Mouse (Mus musculus): ENCODE measurements around the gene Myl6. TPM values are rescaled to one million over a fixed set of nuclear protein-coding genes. Genes with fewer than 3 reads are reported as not detected.

The Myl6 gene
- total RNA-seq, 4 experiments from 2014 or later, result 486 to 591 (median 538) TPM

Small RNA genes lying within 50 kb of the gene (microRNA-seq; reads per million reads assigned to microRNA genes)
- gene Mir6916, result 0 reads per million in 2 experiments
- 1.0 to 1.9 reads per million in 2 experiments for gene Mir8105

Other genes with a start within 250 kb of the Myl6 start
- not detected for gene Apon, start 240.0 kb downstream of the Myl6 start, total RNA-seq (2022)
- not detected for gene Apof, start 225.5 kb downstream of the Myl6 start, total RNA-seq (2022)
- gene Stat2, start 223.6 kb downstream of the Myl6 start, total RNA-seq (2022), result 10 to 100 TPM; 34.3 to 39.3 (median 37.8) TPM
- gene Il23a, start 195.4 kb downstream of the Myl6 start, total RNA-seq (2022), result not detected
- 10 to 100 TPM; 14.6 to 16.3 (median 15.5) TPM for gene Pan2, start 190.8 kb downstream of the Myl6 start, total RNA-seq (2022)
- 10 to 100 TPM; 69.2 to 89.4 (median 82.4) TPM for gene Cnpy2, start 171.7 kb downstream of the Myl6 start, total RNA-seq (2022)
- 100 to 1,000 TPM; 221 to 231 (median 224) TPM for gene Cs, start 156.4 kb downstream of the Myl6 start, total RNA-seq (2022)
- 10 to 100 TPM; 47.5 to 57.4 (median 51.9) TPM for gene Coq10a, start 125.1 kb downstream of the Myl6 start, total RNA-seq (2022)
- gene Ankrd52, start 117.0 kb downstream of the Myl6 start, total RNA-seq (2022), result 10 to 100 TPM; 46.3 to 57.3 (median 50.2) TPM
- gene Slc39a5, start 92.9 kb downstream of the Myl6 start, total RNA-seq (2022), result under 1 TPM in 3 of 4 experiments, not detected in 1; 0.35 to 0.45 (median 0.43) TPM
- gene Nabp2, start 82.7 kb downstream of the Myl6 start, total RNA-seq (2022), result 100 to 1,000 TPM in 2 of 4 experiments, 10 to 100 TPM in 2; 94.4 to 107 (median 100) TPM
- gene Rnf41, start 82.5 kb downstream of the Myl6 start, total RNA-seq (2022), result 10 to 100 TPM; 71.7 to 79.9 (median 75.7) TPM
- 100 to 1,000 TPM; 238 to 267 (median 258) TPM for gene Smarcc2, start 34.9 kb downstream of the Myl6 start, total RNA-seq (2022)
- gene Myl6b, start 4.5 kb upstream of the Myl6 start, total RNA-seq (2022), result 10 to 100 TPM; 18.4 to 23.6 (median 22.6) TPM
- gene Esyt1, start 31.7 kb upstream of the Myl6 start, total RNA-seq (2022), result 10 to 100 TPM in 2 of 4 experiments, 1 to 10 TPM in 2; 7.0 to 11.5 (median 9.3) TPM
- 10 to 100 TPM; 12.7 to 17.0 (median 15.2) TPM for gene Zc3h10, start 53.6 kb upstream of the Myl6 start, total RNA-seq (2022)
- gene Rpl41, start 55.2 kb upstream of the Myl6 start, total RNA-seq (2022), result 1,000 to 10,000 TPM; 1,259 to 1,817 (median 1,529) TPM
- gene Pa2g4, start 71.8 kb upstream of the Myl6 start, total RNA-seq (2022), result 10 to 100 TPM; 58.7 to 62.0 (median 59.0) TPM
- 1 to 10 TPM; 6.8 to 8.4 (median 8.1) TPM for gene Erbb3, start 95.5 kb upstream of the Myl6 start, total RNA-seq (2022)
- 100 to 1,000 TPM; 141 to 325 (median 239) TPM for gene Rps26, start 132.6 kb upstream of the Myl6 start, total RNA-seq (2022)
- 10 to 100 TPM; 15.5 to 19.8 (median 16.2) TPM for gene Ikzf4, start 151.8 kb upstream of the Myl6 start, total RNA-seq (2022)
- 10 to 100 TPM; 12.0 to 16.6 (median 14.3) TPM for gene Suox, start 179.9 kb upstream of the Myl6 start, total RNA-seq (2022)
- gene Rab5b, start 202.1 kb upstream of the Myl6 start, total RNA-seq (2022), result 100 to 1,000 TPM; 132 to 151 (median 135) TPM
- gene Pmel, start 210.1 kb upstream of the Myl6 start, total RNA-seq (2022), result 1 to 10 TPM in 3 of 4 experiments, under 1 TPM in 1; 0.62 to 2.4 (median 1.1) TPM
- 1 to 10 TPM; 2.5 to 4.3 (median 3.4) TPM for gene Cdk2, start 210.9 kb upstream of the Myl6 start, total RNA-seq (2022)

Measured in layer of hippocampus, adult 8-10 months (tissue).